Mouse (Mus musculus) small intestine, adult 2 months (tissue): ENCODE measurements at regions not wholly inside any gene's neighbourhood (a gene's known extent, or its start where the extent isn't known, plus 50 kb on each side); places are given as distances from the start of the nearest gene placed in this dataset.

Experiments used
- H3K27ac ChIP-seq: fragments of 200-500 bp; 2 replicates; pipeline ENCODE4 v1.5.1; 2012; ENCODE audit warnings: low read depth, low read length, control low read depth, inconsistent platforms; ENCODE audit not compliant: insufficient read depth
- H3K27me3 ChIP-seq: fragments of 200-500 bp; 2 replicates; pipeline ENCODE4 v1.6.1; 2012; ENCODE audit warnings: mild to moderate bottlenecking, moderate library complexity, low read length, inconsistent platforms; ENCODE audit not compliant: control insufficient read depth, insufficient read depth
- H3K36me3 ChIP-seq: fragments of 200-500 bp; 2 replicates; pipeline ENCODE4 v1.6.1; 2012; ENCODE audit warnings: mild to moderate bottlenecking, low read length, control low read depth, inconsistent platforms; ENCODE audit not compliant: control insufficient read depth, insufficient read depth
- H3K4me1 ChIP-seq: fragments of 200-500 bp; 2 replicates; pipeline ENCODE4 v1.6.1; 2012; ENCODE audit warnings: low read length, inconsistent platforms, mixed read lengths; ENCODE audit not compliant: control insufficient read depth, insufficient read depth, insufficient read length
- H3K4me3 ChIP-seq: fragments of 200-500 bp; 2 replicates; pipeline ENCODE4 v1.5.1; 2012; ENCODE audit warnings: low read depth, mild to moderate bottlenecking, control low read depth, inconsistent platforms, low read length, moderate library complexity
- CTCF ChIP-seq: fragments of 200-500 bp; IDR thresholded peaks from 2 replicates; pipeline ENCODE4 v1.5.1; 2012; ENCODE audit warnings: low read depth, mild to moderate bottlenecking, control low read depth, inconsistent platforms, low read length, moderate library complexity, mixed read lengths; ENCODE audit not compliant: insufficient replicate concordance, insufficient read length; ENCODE audit errors: extremely low read depth
- POLR2A ChIP-seq: fragments of 200-500 bp; IDR thresholded peaks from 2 replicates; pipeline ENCODE4 v1.6.1; 2012; ENCODE audit warnings: low read depth, mild to moderate bottlenecking, control low read depth, inconsistent platforms, low read length, moderate library complexity
- WGBS: fragments of 180-500 bp; shearing (Covaris S2); methylation state at CpG from one replicate; pipeline ENCODE4 v1.1.7; 2018; 5-methylcytosine and 5-hydroxymethylcytosine counted together

- H3K36me3 ChIP-seq = no peaks in the 10 kb centered on the region
- H3K4me3 ChIP-seq = no peak overlapping the region
- no peaks in the 10 kb centered on the region for H3K27me3 ChIP-seq
- no peak for TF ChIP-seq CTCF
- TF ChIP-seq POLR2A = no peak
- no peaks in the 10 kb centered on the region for H3K4me1 ChIP-seq
- no peak overlapping the region for H3K27ac ChIP-seq
- WGBS = 85% methylated on average over 6 of the region's 6 CpGs
Measured at GRCm38 (mm10) chr7:71648314-71648713, 297.0 kb upstream of the Gm10295 start.

DNA sequence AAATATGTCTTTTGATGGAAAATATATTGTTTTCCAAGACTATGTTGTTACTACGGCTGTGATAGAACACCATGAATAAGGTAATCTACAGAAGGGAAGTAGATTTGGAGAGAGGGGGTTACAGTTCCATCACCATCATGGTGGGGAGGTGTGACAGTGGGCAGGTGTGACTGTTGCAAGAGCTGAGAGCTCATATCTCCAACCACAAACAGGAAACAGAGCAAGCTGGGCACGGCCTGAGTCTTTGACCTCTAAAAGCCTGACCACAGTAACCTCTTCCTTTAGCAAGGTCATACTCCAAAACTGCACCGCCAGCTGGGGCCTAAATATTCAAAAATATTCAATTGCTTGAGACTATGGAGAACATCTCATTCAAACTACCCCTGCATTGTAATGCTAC, 295.7 kb upstream of the Gm10295 start:
- no peak overlapping the region for H3K27ac ChIP-seq
- no peaks in the 10 kb centered on the region for H3K4me1 ChIP-seq
- H3K4me3 ChIP-seq = no peak overlapping the region
- TF ChIP-seq POLR2A = no peak
- TF ChIP-seq CTCF = no peak
- 74% methylated on average over 3 of the region's 3 CpGs for WGBS
- H3K27me3 ChIP-seq = no peaks in the 10 kb centered on the region
- no peaks in the 10 kb centered on the region for H3K36me3 ChIP-seq

- H3K36me3 ChIP-seq = no peaks in the 10 kb centered on the region
- no peaks in the 10 kb centered on the region for H3K4me1 ChIP-seq
- WGBS = 72% methylated on average over 13 of the region's 13 CpGs
- no peak overlapping the region for H3K27ac ChIP-seq
- TF ChIP-seq CTCF = no peak
- no peak for TF ChIP-seq POLR2A
- H3K4me3 ChIP-seq = no peak overlapping the region
- no peaks in the 10 kb centered on the region for H3K27me3 ChIP-seq
Measured at GRCm38 (mm10) chr7:71623048-71623447, 271.8 kb upstream of the Gm10295 start.

DNA sequence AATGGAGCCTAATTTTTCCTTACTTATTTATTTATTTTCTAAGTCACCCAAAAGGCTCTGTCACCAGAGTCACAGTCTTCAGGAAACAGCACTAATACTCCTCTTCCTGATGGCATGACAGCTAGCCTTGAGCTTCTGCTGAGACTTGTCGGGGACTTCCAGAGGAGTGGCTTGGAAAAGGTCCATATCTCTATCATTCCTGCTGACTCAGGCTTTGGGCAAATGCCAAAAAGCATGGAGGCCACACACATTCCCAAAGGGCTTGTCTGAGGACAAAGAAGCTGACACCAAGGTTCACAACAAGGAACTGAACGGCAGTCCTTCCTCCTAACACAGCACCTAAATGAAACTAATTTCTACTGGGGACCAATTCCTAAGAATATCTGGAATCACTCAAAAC, 251.9 kb upstream of the Gm10295 start:
- no peaks in the 10 kb centered on the region for H3K36me3 ChIP-seq
- WGBS = 26% methylated on average over 2 of the region's 2 CpGs
- no peaks in the 10 kb centered on the region for H3K4me1 ChIP-seq
- no peak for TF ChIP-seq POLR2A
- TF ChIP-seq CTCF = no peak
- H3K27me3 ChIP-seq = no peaks in the 10 kb centered on the region
- no peak overlapping the region for H3K27ac ChIP-seq
- H3K4me3 ChIP-seq = no peak overlapping the region

GRCm38 (mm10) chr7:71596780-71597179, 245.5 kb upstream of the Gm10295 start:
- Histone ChIP-seq H3K36me3 (no peaks in the 10 kb centered on the region), H3K27me3 (no peaks in the 10 kb centered on the region), H3K4me3 (no peak overlapping the region), H3K4me1 (no peaks in the 10 kb centered on the region), H3K27ac (no peak overlapping the region)
- TF ChIP-seq POLR2A (no peak), CTCF (no peak)
- 84% methylated on average over 3 of the region's 3 CpGs for WGBS

- no peaks in the 10 kb centered on the region for H3K36me3 ChIP-seq
- H3K4me1 ChIP-seq = no peaks in the 10 kb centered on the region
- WGBS = 73% methylated on average over 5 of the region's 5 CpGs
- H3K27me3 ChIP-seq = no peaks in the 10 kb centered on the region
- H3K27ac ChIP-seq = no peak overlapping the region
- TF ChIP-seq POLR2A (no peak), CTCF (no peak)
- no peak overlapping the region for H3K4me3 ChIP-seq
Measured at GRCm38 (mm10) chr7:71587626-71588025, 236.3 kb upstream of the Gm10295 start.

DNA sequence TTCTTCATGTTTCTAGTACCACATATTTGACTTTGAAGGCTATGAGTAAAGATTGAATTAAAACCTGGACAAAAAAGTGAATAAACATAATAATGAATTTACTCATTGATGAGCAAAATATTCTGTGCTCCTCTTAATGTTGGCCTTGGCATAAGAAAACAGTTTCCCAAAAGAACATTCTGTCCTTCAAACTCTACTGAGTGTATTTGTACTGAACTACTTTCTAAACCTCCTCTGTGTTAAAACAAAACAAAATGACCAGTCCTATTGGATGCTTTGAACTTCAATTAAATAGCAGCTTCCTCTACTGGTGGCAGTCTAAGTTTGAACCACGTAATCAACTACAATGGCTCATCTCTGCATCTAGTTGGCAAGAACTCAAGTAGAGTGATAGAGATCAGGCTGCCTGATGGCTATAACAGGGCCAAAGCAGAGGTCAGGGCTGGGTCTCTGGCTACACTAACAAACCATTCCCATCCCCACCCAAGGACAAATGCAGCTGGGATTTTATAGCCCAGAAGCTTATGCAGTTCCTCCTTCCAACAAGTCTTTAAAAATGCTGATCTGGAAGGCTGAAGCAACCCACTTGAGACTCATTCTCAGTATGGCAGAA, 232.3 kb upstream of the Gm10295 start:
- 51% methylated on average over 1 of the region's 1 CpGs for WGBS
- Histone ChIP-seq H3K4me1 (no peaks in the 10 kb centered on the region), H3K27ac (no peak overlapping the region), H3K27me3 (no peaks in the 10 kb centered on the region), H3K4me3 (no peak overlapping the region), H3K36me3 (no peaks in the 10 kb centered on the region)
- TF ChIP-seq CTCF = no peak
- no peak for TF ChIP-seq POLR2A

DNA sequence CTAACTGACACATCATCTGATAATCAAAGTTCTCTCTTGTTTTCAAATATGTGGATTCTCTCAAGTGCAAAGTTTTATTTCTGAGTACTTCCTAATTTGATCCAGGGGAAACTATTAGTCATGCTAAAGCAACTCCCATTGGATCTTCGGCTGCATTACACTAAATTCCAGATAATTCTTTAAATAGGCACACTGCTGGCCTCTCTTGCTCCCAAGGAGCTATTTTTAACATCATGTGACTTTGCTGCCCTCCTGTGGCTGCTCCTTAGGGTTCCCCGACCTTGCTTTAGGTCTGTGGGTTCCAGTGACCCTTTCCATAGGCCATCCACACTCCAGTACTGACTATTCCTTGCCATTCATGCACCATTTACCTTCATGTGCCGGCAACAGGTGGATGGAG, 230.5 kb upstream of the Gm10295 start:
- TF ChIP-seq CTCF (peak; percentile 17; the same call in 1 of the 2 replicates), POLR2A (no peak)
- Histone ChIP-seq H3K4me3 (no peak overlapping the region), H3K27me3 (no peaks in the 10 kb centered on the region), H3K4me1 (no peaks in the 10 kb centered on the region), H3K36me3 (no peaks in the 10 kb centered on the region), H3K27ac (no peak overlapping the region)
- WGBS = 25% methylated on average over 3 of the region's 3 CpGs
